Mouse (Mus musculus) ovary, adult 18-20 months (tissue): ENCODE results near the gene Neurog3.
A peak's percentile ranks its signal among the peaks of the same experiment; 100 is the strongest.

Experiments
- DNase-seq: peaks from one replicate; pipeline ENCODE4 v3.0.0; 2022; ENCODE audit warnings: low spot score, mixed read lengths

Gene Neurog3

GRCm38 (mm10) chr10:62132691-62133281, at the start of gene Neurog3:
Gene Neurog3 (plus strand): TSS chr10:62133090.
- no peak for DNase-seq

DNA sequence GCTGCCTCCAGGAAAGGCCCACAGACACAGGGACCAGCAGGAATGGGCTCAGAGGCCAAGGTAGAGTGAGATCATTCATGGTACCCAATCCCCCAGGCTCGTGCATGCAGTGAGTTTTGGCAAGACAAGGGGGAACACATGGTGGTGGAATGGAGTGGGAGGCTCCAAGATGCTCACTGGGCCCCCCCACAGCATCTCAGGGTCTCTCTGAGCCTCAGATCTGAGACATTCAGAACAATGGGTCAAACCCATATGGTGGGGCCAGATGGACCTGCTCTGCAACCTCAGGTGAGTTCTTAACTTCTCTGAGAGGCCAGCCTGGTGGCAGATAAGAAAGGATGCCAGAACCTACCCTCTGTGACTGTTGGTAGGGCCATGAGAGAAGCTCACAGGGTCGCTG, 46.8 kb upstream of the Neurog3 start:
- no peak for DNase-seq

DNA sequence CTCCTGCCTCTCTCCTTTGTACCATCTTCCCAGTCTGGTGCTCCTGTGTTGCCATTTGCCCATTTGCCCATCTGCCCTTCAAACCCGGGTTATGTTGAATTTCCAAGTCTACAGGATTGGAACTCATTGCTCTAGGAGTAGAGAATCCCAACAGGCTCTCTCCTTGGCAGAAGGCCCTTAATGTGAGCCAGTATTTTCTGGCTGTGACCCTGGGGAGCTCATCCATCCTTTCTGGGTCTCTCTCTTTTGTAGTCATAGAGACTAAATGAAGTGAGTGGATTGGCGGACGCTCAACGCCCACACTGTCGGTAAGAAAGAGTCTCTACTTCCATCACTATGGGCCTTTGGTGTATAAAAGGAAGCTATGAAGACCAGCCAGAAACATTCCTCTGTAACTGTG, 46.1 kb upstream of the Neurog3 start:
- no peak for DNase-seq

DNA sequence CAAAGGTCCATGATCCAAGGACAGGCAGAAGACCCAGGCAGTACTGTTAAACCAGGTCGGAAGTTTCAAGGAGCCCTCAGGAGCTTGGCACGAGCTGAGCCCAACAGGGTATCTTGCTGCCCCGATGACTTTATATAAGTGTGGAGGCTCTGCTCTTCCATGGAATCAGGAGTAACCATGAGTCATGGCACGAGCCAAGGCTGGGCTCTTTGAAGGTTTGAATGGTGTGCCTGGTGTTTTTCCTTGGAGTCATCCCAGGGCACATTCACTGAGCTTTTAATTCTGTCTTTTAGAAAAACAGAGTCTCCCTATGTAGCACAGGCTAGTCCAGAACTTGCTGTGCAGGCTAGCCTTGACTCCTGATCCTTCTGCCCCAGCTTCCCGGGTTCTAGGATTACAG, 44.5 kb upstream of the Neurog3 start:
- no peak for DNase-seq

GRCm38 (mm10) chr10:62089071-62089470, 43.8 kb upstream of the Neurog3 start:
- no peak for DNase-seq

DNA sequence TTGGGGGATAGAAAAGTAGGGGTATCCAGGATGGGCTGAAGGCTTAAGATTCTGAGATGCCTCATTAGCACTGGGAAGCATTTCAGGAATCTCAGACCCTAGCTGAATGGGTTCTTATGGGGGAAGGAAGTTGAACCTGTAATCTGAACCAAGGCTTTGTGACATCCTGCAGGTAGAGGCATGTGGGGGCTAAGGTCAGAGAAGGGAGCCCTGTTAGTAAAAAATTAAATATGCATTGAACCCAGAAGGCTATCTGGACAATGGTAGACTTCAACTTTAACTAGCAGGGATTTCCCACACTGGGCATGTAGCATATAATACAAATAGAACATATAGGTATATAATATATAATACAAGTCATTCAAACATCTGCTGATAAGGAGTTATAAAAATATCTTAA, 43.4 kb upstream of the Neurog3 start:
- DNase-seq = no peak

- peak; percentile 10 for DNase-seq
Measured at GRCm38 (mm10) chr10:62093903-62094302, 39.0 kb upstream of the Neurog3 start.

GRCm38 (mm10) chr10:62094401-62094800, 38.5 kb upstream of the Neurog3 start:
- no peak for DNase-seq

GRCm38 (mm10) chr10:62099749-62100403, 33.0 kb upstream of the Neurog3 start:
- DNase-seq = no peak

DNA sequence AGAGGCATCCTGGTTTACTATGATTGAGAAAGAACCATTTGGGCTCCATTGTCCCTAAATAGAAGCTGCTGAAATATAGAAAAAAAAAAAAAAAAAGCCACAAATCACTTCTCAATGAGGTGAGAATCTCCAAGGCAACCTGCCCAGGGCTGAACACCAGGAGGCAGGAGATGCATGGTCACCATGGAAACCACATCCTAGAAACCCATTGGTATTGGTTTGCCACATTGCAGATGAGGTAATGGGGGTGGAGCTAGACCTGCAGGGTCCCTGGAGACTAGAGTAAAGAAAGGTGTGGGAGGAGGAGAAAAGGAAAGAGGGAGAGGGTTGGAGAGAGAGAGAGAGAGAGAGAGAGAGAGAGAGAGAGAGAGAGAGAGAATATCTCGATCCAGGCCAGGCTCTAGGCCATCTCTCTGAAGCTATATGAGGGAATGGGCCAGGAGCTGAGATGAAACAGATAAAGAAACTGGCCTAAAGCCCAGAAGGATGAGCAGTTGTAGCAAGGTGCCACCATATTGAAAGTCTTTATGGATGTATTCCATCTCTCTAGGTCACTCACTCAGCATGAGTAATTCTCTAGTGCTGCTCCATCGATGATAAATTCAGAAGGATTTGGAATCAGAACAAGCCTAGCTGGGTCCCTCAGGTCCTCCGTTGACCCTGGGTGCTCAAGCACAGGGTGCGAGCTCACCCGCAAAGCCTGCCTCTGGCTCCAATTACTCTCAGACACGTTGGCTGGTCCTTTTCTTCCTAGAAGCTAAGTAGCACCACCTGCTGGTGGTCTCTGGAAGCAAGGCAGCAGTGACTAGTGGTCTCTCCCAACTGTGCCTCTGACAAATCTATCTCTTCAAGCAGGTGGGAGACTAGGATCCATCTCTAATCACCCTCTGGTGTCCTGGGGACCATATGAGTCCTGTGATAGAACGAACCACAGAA, 31.1 kb upstream of the Neurog3 start:
- peak; percentile 21 for DNase-seq

DNA sequence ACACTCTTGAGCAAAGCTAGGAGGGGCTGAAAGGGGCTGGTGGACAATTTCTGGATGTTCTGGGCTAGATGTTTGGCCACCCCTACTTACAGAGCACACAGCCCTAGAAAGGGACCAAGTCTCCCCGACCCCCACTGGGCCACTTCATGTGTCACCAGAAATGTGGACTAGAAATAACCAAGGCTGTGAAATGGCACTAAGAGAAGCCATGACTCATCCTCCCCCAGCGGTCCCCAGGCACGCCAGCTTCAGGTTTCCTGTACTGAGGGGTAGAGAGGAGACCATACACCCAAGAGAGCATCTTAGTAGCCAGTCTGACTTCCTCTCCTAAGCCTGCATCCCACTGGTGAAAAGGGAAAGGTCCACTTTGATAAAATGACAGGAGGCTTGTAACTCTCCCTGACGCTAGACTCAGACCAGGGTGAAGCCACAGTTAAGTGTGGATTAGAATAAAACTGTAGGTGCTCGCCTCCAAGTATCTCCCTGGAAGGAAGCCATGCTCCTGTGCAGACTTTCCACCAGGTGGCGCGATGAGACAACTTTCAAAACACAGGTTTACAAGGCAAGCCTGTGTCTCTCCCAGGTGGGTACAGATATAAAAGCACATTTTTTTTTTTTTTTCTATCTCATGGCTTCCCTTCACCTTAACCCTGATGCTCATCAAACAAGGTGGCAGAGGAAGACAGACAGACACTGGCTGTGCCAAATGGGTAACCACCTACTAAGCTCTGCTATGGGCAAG, 27.9 kb upstream of the Neurog3 start:
- no peak for DNase-seq

GRCm38 (mm10) chr10:62107048-62107447, 25.8 kb upstream of the Neurog3 start:
- DNase-seq = no peak

GRCm38 (mm10) chr10:62110504-62111206, 22.2 kb upstream of the Neurog3 start:
- DNase-seq = peak; percentile 58

DNA sequence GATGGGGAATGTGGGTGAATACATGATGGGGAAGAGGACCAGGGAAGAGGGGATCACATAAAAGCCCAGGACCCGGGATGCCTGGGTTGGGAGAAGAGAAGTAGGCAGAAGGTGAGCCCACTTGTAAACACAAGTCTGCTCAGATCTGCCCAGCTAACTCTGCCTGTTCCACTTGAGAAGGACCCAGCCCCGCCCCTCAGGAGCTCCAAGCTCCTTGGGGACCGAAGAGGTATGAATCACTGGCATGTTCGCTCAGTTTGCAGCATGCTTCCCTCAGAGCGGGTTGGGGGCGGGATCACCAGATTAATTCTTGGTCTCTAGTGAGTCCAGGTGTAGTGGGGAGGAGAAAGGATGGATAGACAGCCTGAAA, 21.7 kb upstream of the Neurog3 start:
- no peak for DNase-seq

- DNase-seq = no peak
Measured at GRCm38 (mm10) chr10:62113865-62114647, 18.8 kb upstream of the Neurog3 start.

DNA sequence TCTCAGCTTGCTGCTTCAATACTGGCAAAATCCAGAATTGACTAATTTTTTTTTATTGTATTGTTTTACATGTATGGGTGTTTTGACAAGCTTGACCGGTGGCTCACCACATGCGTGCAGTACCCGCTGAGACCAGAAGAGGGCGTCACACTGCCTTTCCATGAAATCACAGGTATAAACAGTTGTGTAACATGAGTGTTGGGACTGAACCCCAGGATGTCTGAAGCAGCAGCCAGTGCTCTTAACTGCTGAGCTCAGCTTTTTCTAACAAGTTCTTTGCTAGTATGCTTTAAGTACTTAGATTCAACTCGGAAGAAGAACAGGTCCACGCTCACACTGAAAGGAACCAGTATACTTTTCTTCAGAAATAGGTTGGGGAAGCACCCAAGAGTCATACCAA, 5.8 kb upstream of the Neurog3 start:
- no peak for DNase-seq

DNA sequence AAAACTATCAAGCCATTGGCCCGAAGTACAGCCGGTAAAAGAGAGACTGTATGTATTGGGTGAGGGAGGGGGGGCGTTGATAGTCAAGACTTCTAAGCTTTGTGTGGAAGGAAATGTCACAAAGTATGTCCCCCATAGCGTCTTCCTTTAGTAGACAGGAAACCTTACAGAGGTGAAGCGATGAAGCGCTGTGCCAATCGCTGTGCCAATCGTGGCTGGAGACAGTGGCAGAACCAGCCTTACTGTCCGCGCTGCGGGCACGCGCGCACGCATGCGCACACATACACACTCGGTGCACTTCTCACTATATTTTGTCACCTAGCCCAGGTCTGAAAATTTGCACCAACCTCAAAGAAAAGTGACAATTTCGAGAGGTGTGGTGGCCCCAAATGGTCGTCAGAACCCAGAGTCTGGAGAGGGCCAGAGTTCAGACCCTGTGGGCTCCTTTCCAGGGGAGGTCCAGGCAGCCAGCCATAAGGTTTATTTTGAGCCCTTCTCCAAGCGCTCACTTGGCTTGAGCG, 5.1 kb upstream of the Neurog3 start:
- no peak for DNase-seq

GRCm38 (mm10) chr10:62128316-62128951, 4.5 kb upstream of the Neurog3 start:
- no peak for DNase-seq

DNA sequence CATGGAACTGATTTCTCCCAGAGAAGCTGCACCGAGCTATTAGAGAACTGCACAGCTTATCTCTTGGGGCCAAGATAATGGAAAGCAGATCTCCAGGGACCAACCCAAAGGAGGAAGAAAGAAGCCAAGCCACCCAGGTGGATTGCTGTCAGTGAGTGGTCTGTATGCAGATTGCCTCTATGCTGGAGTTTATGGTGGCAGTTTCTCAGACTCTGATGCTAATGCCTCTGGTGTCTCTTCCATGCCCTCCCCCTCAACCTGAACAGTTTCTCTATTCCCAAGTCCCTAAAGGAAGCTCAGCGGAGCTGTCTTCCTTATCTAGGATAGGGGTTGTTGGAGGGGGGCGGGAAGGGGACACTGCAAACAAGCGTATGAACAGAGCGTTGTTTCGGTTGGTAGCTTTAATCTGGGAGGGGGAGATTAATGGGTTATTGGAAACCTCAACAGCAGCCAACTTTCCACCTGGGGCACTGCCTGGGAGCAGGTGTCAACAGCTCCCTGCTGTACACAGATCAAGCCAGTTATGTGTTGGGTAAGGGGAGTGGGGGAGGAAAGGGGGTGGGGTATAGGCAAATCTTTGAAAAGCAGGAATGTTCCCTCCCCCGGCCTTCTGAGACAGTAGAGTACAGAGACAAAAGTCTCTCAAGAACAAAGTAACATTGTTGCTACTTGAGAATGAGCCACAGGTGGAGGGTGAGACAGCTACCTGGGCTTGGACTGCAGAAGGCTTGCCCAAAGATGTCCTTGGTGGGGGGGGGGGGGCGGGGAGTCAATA, 3.0 kb downstream of the Neurog3 start:
- no peak for DNase-seq
